Mouse (Mus musculus) heart, postnatal 36 days (tissue): ENCODE results near the gene Rnf166. TPM values are rescaled to one million over a fixed set of nuclear protein-coding genes. Genes with fewer than 3 reads are reported as not detected.

Source experiments
- DNase-seq, 2 experiments: peaks; one replicate each; pipeline ENCODE4 v3.0.0; 2021 to 2022
- intact Hi-C: fragments of 180-260 bp; cut with DNase I; formaldehyde crosslinking; loops from one replicate; pipeline ENCODE4 v1.15.1; 2025
- microRNA-seq, 2 experiments: library from miRNA; unstranded; fragments of <30 nt; microRNA quantifications; one replicate each; pipeline ENCODE4 v1.2.0; 2021; ENCODE audit warnings: borderline number of aligned reads in 2 of 2
- total RNA-seq, 2 experiments: library from RNA; stranded (reverse); gene quantifications; 2 replicates each; pipeline ENCODE4 v1.2.3; 2021

Rnf166 gene
- total RNA-seq, 2 experiments from 2014 or later: 37.3 to 40.0 TPM

GRCm38 (mm10) chr8:122421376-122422070 is 54.3 kb downstream of the Rnf166 start, which contains the start of gene Il17c:
Il17c (plus strand) TSS chr8:122422020.
- intact Hi-C loops: no loop called here

GRCm38 (mm10) chr8:122419881-122420555 is 55.8 kb downstream of the Rnf166 start:
- DNase-seq: no peak
- intact Hi-C loops: no loop called here

More at GRCm38 (mm10) chr8:122421376-122422070, 54.3 kb downstream of the Rnf166 start, which contains the start of gene Il17c:
- DNase-seq: no peak

Small RNA genes within 50 kb of the gene (microRNA-seq; reads per million reads assigned to microRNA genes)
- gene Gm24366: 0 reads per million in 2 experiments

Other genes with a start within 250 kb of the Rnf166 start
- gene Zfpm1, start 193.9 kb downstream of the Rnf166 start, total RNA-seq: 10 to 100 TPM; 23.1 to 30.0 TPM
- not detected for gene Trhr2, start 115.3 kb downstream of the Rnf166 start, total RNA-seq
- gene Zc3h18, start 99.5 kb downstream of the Rnf166 start, total RNA-seq: 10 to 100 TPM; 21.4 to 23.0 TPM
- not detected for gene Il17c, start 54.0 kb downstream of the Rnf166 start, total RNA-seq
- gene Cyba, start 43.1 kb downstream of the Rnf166 start, total RNA-seq: 10 to 100 TPM; 40.4 to 42.1 TPM
- 1 to 10 TPM; 4.5 to 5.5 TPM for gene Mvd, start 32.6 kb downstream of the Rnf166 start, total RNA-seq
- gene Snai3, start 15.3 kb downstream of the Rnf166 start, total RNA-seq: 1 to 10 TPM; 2.2 to 5.0 TPM
- gene Ctu2, start 79 bp upstream of the Rnf166 start, total RNA-seq: 10 to 100 TPM in 1 of 2 experiments, 1 to 10 TPM in 1; 7.1 to 10.7 TPM
- 10 to 100 TPM; 18.8 to 21.6 TPM for gene Piezo1, start 75.3 kb upstream of the Rnf166 start, total RNA-seq
- gene Cdt1, start 92.0 kb upstream of the Rnf166 start, total RNA-seq: 1 to 10 TPM; 2.4 to 2.5 TPM
- 10 to 100 TPM; 29.8 to 38.9 TPM for gene Aprt, start 100.8 kb upstream of the Rnf166 start, total RNA-seq
- gene Galns, start 135.4 kb upstream of the Rnf166 start, total RNA-seq: 1 to 10 TPM; 3.1 to 3.5 TPM
- 10 to 100 TPM; 65.8 to 67.9 TPM for gene Trappc2l, start 135.6 kb upstream of the Rnf166 start, total RNA-seq
- gene Pabpn1l, start 146.7 kb upstream of the Rnf166 start, total RNA-seq: not detected
- gene Cbfa2t3, start 223.0 kb upstream of the Rnf166 start, total RNA-seq: 10 to 100 TPM; 19.7 to 23.0 TPM